Mouse (Mus musculus) embryonic fibroblast, embryonic 13.5 days (primary cell): ENCODE measurements around the gene Fggy. TPM values are rescaled to one million over a fixed set of nuclear protein-coding genes. Genes with fewer than 3 reads are reported as not detected.

Experiments used
- H3K27ac ChIP-seq: 2 replicates; pipeline ENCODE4 v1.5.1; 2012; ENCODE audit warnings: low read length, control low read depth, inconsistent platforms; ENCODE audit not compliant: insufficient read depth
- H3K4me1 ChIP-seq: 2 replicates; pipeline ENCODE4 v1.6.1; 2011; ENCODE audit warnings: low read length; ENCODE audit not compliant: control insufficient read depth, insufficient read depth
- H3K4me3 ChIP-seq: 2 replicates; pipeline ENCODE4 v1.5.1; 2011; ENCODE audit warnings: mild to moderate bottlenecking, control low read depth, low read length; ENCODE audit not compliant: insufficient read depth
- CTCF ChIP-seq: IDR thresholded peaks from 2 replicates; pipeline ENCODE4 v1.5.1; 2011; ENCODE audit warnings: mild to moderate bottlenecking, control low read depth, low read length, moderate library complexity, borderline replicate concordance; ENCODE audit not compliant: insufficient read depth
- POLR2A ChIP-seq: IDR thresholded peaks from 2 replicates; pipeline ENCODE4 v1.6.1; 2011; ENCODE audit warnings: low read depth, mild to moderate bottlenecking, control low read depth, low read length, moderate library complexity
- polyA plus RNA-seq: library from polyadenylated mRNA; stranded (reverse); fragments of >200 nt; gene quantifications from 2 replicates; pipeline ENCODE4 v1.2.4, GENCODE M21; 2011; ENCODE audit warnings: low read depth; ENCODE audit not compliant: missing spikeins, insufficient read length

Fggy gene
- polyA plus RNA-seq, 1 experiment = 7.6 TPM

- no peak for TF ChIP-seq POLR2A
- TF ChIP-seq CTCF = no peak
- no peaks in the 10 kb centered on the region for H3K4me1 ChIP-seq
Observed at GRCm38 (mm10) chr4:95590878-95591277, 33.6 kb downstream of the Fggy start.

DNA sequence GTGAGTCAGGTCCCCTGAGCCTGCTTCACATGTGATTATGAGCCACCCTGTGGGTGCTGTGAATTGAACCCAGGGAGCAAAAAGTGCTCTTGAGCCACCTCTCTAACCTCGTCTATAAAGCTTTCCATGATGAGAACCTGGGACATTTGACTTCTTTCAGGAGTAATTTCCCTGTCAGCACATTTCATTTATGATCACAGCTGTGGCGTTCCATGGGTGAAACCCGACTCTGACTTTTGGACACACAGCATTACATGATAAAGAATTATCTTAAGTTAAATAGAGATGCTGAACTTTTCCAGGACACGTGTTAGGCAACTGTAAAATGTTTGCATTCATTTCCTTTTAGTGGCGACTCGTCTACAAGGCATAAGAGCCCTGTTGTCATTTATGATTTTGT is 39.9 kb downstream of the Fggy start:
- Histone ChIP-seq H3K4me1 (no peaks in the 10 kb centered on the region), H3K27ac (no peak overlapping the region), H3K4me3 (no peak overlapping the region)
- no peak for TF ChIP-seq CTCF
- no peak for TF ChIP-seq POLR2A

More at GRCm38 (mm10) chr4:95590878-95591277, 33.6 kb downstream of the Fggy start:
- no peak overlapping the region for H3K4me3 ChIP-seq
- no peak overlapping the region for H3K27ac ChIP-seq

DNA sequence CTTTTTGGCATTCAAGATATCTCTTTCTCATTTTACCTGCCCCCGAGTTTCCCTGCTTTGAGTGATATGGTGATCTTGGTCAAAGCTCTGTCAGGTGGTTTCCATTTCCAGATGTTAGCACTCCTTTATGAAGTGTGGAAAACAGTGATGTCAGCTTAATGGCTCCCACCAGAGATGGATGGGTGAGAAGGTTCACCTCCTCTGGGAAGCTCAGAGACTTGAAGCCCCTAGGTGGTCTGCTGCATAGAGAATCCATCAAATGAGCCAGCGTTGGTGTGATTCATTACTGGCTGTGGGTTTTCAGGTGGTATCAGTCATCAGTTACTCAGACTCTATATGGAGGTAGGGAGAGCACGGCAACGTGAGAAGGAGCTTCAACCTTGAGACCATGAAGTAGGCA is 44.5 kb downstream of the Fggy start:
- H3K4me1 ChIP-seq = no peaks in the 10 kb centered on the region
- no peak overlapping the region for H3K4me3 ChIP-seq
- TF ChIP-seq CTCF = no peak
- no peak for TF ChIP-seq POLR2A
- no peak overlapping the region for H3K27ac ChIP-seq

DNA sequence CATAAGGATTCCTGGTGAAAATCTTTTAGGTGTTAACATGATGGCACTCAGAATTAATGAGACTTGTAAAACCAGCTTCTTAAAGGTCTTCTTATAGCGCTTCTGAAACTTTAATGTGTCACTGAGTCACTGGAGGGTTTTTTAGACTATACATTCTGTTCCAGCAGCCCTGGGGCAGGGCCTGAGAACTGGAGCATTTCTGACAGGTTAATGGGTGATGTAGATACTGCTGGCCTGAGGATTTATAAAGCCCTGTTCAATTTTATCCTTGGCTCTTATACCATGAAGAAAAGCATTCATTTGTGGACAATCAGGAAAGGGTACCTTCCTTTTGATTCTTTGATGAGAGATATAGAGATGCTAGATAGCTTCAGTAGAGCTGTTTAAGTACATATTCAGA is 45.9 kb downstream of the Fggy start:
- Histone ChIP-seq H3K4me1 (no peaks in the 10 kb centered on the region), H3K4me3 (no peak overlapping the region), H3K27ac (no peak overlapping the region)
- no peak for TF ChIP-seq CTCF
- TF ChIP-seq POLR2A = no peak

DNA sequence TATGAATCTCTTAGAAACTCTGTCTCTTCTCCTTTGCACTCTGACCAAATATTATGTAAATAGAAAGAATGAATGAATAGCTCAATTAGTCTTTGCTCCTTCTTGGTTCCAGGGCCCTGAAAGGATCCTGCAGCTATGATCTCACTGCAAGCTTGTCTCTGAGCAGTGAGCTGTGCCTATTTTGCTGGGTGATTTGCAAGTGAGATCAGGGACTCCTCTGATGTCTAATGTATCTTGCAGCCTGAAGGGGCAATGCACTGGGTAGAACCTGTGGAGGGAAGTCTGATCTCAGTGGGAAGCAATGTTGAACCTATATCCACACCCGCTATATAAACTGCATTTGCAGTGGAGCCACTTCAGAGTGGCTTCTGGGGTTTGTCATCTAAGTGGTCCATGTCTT is 53.4 kb downstream of the Fggy start:
- H3K27ac ChIP-seq = no peak overlapping the region
- TF ChIP-seq CTCF (no peak), POLR2A (no peak)
- no peaks in the 10 kb centered on the region for H3K4me1 ChIP-seq
- no peak overlapping the region for H3K4me3 ChIP-seq

DNA sequence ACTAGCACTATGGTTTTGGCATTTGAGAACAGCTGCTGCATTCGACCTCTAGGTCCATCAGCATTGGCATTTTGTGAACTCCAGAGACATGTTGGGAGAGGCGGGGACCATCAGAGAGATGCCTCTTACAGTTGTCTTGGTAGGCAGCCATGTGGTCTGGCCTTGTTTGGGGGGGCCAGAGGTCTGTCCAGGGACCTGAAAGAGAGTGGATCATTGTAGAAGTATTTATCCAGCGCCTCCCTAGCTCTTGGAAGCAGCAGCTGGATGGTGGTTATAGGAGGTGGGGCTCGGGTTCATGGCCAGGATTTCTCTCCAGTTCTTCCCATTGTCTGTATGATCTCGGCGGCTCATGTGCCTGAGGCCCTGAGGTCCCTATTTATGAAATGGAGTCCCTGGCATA is 54.1 kb downstream of the Fggy start:
- TF ChIP-seq CTCF = no peak
- TF ChIP-seq POLR2A = no peak
- Histone ChIP-seq H3K4me3 (no peak overlapping the region), H3K4me1 (no peaks in the 10 kb centered on the region), H3K27ac (no peak overlapping the region)

- no peak overlapping the region for H3K27ac ChIP-seq
Observed at GRCm38 (mm10) chr4:95621046-95621445, 63.7 kb downstream of the Fggy start.

GRCm38 (mm10) chr4:95624696-95625095 is 67.4 kb downstream of the Fggy start:
- no peak overlapping the region for H3K27ac ChIP-seq
- TF ChIP-seq POLR2A (no peak), CTCF (no peak)
- H3K4me1 ChIP-seq = no peaks in the 10 kb centered on the region
- no peak overlapping the region for H3K4me3 ChIP-seq

More at GRCm38 (mm10) chr4:95621046-95621445, 63.7 kb downstream of the Fggy start:
- no peaks in the 10 kb centered on the region for H3K4me1 ChIP-seq
- no peak overlapping the region for H3K4me3 ChIP-seq
- TF ChIP-seq CTCF (no peak), POLR2A (no peak)

DNA sequence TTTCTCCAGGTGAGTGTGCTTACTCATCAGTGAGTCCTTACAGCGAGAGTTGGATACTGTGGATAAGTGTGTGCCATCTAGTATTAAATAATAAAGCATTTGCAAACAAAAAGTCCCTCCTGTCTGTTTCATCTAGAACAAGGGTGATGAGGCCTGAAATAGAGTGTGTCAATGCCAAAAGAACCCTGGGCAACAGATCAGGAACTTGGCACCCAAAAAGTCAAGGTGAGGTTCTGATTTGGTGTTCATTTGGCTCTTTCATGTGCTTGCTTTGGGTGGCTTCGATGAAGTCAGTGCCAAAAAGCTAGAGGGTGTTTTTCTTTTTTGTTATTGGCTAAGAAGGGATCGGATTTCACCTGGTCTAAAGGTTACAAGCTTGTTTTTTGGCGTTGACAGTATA is 68.3 kb downstream of the Fggy start:
- no peaks in the 10 kb centered on the region for H3K4me1 ChIP-seq
- H3K4me3 ChIP-seq = no peak overlapping the region
- H3K27ac ChIP-seq = no peak overlapping the region
- no peak for TF ChIP-seq CTCF
- no peak for TF ChIP-seq POLR2A

DNA sequence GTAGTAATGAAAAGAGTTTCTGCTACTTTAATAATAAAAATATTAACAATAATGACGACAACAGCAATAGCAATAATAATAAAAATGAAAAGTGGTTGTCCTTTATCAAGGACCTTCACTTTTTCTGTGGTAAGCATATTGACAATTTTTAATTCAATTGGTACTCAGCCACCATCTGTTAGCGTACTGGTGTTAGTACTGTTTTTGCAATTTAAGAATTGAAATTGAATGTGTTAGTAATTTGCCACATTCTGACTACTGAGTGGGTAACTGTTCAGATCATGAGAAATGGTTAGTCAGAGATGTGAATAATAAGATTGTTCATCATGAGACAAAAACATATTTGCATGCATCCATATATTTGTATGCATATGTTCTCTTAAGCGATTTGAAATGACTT is 68.9 kb downstream of the Fggy start:
- TF ChIP-seq POLR2A (no peak), CTCF (no peak)
- Histone ChIP-seq H3K27ac (no peak overlapping the region), H3K4me3 (no peak overlapping the region), H3K4me1 (no peaks in the 10 kb centered on the region)

DNA sequence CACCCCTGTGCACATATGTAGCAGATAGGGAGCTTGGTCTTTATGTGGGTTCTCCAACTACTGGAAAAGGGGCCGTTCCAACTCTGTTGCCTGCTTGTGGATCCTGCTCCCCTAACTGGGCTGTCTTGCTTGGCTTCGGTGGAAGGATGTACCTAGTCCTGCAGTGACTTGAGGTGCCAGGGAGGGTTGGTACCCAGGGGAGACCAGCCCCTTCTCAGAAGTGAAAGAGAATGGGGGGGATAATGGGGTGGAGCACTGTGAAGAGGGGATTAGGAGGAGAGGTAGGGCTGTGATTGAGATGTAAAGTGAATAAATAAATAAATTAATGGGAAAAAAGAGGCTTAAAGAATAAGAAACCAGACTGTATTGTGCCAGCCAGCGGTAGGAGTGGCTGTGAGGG is 77.6 kb downstream of the Fggy start:
- no peak overlapping the region for H3K27ac ChIP-seq
- H3K4me3 ChIP-seq = no peak overlapping the region
- no peak for TF ChIP-seq CTCF
- no peak for TF ChIP-seq POLR2A
- H3K4me1 ChIP-seq = peaks cover 8% of the 10 kb centered on the region
